Mouse (Mus musculus): ENCODE results near the gene Dnajb8.

The Dnajb8 gene

DNA sequence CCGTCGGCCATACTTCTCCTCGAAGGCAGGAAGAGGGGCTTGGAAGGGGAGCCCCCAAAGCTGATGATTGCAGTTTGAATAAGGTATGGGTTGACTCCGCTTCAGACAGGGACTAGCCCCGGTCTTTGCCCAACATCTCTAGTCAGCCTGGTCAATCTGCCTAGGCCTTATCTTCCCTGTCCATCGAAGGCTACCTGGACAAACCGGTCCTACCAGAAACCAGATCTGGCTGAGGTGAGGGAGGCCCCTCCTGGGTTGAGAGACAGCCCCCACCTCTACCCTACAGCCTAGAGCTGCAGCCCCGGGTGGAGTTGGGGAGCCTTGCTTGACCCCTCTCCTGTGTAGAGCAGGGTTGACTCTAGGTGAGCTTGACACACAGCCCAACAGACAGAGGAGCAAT lies 11.9 kb downstream of the Dnajb8 start:
- no peak for TF ChIP-seq GATA4 (IDR thresholded peaks at IDR 0.05; ENCODE audit: insufficient replicate concordance, low read length)

DNA sequence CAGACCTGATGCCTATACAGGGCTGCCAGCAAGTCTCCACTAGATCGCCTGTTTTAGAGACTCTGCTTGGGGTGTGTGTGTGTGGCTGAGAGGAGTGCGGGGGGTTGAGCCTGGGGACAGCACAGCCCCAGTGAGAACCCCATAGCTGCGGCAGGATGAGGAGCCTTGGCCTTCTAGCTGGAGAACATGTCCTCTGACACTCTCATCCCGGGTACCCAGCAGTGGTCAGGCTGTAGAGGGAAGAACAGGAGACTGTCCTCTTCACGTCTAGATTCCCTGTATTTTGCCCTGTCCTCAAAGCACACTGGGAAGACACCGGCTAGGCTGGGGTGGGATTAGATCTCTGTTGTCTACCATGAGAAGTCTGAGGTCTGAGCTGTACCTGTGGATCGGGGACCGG lies 13.4 kb downstream of the Dnajb8 start:
- no peak for TF ChIP-seq GATA4 (IDR thresholded peaks at IDR 0.05; ENCODE audit: insufficient replicate concordance, low read length)

DNA sequence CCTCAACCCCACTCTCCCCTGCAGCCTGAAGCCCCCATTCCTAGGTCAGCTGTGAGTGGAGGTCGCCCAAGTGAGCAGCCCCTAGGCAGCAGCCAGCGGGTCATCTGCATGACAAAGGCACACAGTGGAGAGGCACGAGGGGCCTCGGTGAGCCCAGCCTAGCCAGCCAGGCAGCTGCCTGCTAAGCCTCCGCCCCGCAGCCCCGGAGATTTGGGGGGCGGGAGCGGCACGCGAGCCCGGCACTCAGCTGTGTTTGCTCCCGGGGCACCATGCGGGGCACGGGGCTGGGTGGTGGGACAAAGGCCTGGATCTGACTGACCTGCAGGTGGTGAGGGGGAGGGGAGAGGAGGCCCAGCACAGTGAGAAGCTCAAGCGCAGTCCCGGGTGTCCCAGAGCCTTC lies 13.9 kb downstream of the Dnajb8 start:
- no peak for TF ChIP-seq GATA4 (IDR thresholded peaks at IDR 0.05; ENCODE audit: insufficient replicate concordance, low read length)

DNA sequence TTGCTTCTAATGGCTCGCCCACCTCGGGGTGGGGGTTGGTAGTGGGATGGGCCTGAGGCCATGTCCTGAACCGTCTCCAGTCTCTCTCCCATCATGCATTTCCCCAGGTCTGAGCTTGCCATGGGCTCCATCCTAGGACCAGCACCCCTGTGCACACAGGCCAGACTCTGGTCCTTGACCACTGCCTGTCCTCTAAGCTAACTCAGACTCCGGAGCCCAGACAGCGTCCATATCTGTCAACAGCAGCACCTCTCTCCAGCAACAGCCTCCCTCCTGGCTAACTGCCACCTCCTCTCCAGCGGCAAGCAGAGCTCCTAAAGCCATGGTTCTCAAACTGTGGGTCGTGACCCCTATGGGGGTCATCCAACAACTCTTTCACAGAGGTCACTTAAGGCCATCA lies 14.4 kb downstream of the Dnajb8 start:
- TF ChIP-seq GATA4 (IDR thresholded peaks at IDR 0.05; ENCODE audit: insufficient replicate concordance, low read length), result no peak

DNA sequence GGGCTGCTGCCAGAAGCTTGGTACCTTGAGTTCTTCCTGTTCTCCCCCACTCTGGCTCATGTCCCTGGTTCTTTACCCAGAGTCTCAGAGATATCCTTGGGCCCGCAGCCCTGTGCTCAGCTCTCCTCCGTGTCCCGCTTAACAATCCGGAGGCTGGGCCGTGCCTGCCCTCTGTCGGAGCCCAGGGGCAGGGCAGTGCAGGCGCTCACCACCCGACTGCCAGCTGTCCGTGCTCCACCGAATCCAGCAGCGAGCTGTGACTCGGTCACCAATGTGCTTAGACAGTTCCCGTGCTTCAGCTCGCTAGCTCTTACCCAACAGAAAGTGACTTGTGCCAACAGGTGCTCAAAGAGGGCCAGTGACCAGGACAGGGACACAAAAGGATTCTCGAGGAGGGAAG lies 20.5 kb downstream of the Dnajb8 start:
- TF ChIP-seq GATA4 (IDR thresholded peaks at IDR 0.05; ENCODE audit: insufficient replicate concordance, low read length), result no peak

DNA sequence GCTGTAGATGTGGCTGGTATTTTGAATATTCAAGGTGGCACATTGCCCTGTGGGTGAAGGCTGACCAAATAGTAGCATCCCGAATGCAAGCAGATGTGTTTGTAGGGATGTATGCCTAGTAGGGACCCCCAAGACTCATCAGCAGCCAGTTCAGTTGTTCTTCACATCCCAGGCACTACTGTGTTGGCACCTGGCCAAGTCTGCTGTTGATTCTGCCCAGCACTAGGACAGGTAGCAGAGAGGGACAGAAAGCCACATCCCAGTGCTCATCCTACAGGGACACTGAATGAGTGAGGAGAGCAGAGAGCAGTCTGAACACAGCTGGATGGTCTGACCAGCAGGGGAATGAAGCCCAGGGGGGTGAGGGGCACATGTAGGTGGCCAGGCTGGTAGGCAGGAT lies 27.2 kb downstream of the Dnajb8 start:
- no peak for TF ChIP-seq GATA4 (IDR thresholded peaks at IDR 0.05; ENCODE audit: insufficient replicate concordance, low read length)

DNA sequence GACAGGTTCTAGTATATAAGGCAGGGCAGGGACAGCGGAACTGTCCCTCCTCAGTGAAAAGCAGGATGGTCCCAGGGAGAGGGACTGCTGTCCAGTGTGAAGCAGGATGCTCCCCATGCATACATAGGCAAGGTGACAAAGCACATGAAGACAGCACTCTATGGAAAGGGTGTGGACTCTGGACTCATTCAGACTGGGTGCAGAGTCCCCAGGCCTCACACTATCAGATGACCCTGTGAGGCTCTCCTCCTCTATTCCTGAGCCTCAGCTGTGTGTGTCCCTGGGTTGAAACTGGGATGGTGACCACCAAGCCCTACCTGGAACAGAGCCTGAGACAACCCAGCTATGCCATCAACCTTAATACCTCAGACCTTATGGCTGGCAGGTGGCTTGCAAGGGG lies 29.3 kb downstream of the Dnajb8 start:
- TF ChIP-seq GATA4 (IDR thresholded peaks at IDR 0.05; ENCODE audit: insufficient replicate concordance, low read length), result no peak

DNA sequence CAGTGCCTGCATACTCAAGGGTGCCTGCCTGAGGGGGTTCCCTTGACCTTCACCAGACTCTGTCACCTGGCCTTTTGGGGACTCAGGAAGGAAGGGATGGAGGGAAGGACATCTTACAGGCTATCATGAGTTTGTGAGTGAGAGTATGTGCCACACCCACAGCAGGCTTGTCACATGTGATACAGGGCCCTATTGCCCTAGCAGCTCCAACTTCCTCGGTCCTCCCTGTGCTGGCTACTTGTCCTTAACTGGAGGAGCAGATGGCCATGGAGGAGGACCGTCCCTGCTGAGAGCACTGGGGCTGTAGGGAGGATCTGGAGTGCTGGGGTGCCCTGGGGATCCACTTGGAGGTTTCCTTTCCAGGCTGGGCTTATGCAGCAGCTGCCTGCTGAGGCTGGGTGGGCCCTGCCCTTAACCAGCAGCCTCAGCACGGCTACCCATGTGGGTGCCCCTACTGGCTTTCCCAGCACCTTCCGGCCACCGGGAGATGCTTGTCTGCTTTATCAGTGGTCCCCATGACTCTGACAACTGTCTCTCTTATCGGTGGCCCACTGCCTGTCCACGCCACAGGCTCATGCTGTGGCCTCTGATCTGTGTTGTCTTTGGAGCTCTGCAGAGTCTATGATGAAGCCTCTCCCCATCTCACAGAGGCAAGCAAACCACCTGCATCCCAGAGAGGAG lies 29.9 kb downstream of the Dnajb8 start:
- no peak for TF ChIP-seq GATA4 (IDR thresholded peaks at IDR 0.05; ENCODE audit: insufficient replicate concordance, low read length)

DNA sequence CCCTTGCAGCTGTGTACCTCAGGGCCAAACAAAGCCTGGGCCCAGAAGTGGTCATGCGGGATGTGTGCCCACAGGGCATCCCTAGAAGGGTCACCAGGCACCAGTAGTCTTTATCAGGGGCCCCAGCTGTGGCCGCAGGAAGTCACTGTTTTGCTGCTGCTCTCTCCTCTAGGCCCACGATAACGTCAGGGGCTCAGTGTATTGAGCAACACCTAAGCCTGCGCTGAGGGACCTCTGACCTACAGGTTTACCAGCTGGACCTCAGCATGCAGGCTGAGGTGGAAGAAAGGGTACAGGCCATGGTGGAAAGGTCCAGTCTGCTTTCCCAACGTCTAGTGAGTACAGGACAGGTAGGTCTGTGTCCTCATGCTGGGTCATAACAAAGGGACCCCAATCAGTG lies 32.0 kb downstream of the Dnajb8 start:
- no peak for TF ChIP-seq GATA4 (IDR thresholded peaks at IDR 0.05; ENCODE audit: insufficient replicate concordance, low read length)

DNA sequence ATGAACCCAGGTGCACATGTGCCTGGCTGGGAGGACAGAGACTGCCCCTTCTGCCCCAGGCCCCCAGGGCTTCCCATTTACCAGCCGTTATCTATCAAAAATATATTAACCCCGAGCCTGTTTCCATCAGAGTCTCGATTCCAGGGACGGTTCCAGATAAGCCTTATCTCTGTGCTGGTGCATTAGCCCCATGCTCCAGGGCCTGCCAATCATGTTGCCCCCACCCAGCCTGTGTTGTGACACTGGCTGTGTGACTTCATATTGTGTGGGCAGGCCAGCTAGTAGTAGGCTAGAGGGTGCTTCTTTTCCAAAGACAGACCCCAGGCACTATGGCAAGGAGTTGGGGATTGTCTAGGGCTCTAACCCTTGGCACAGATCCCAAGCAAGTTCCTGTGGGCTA lies 33.4 kb downstream of the Dnajb8 start:
- no peak for TF ChIP-seq GATA4 (IDR thresholded peaks at IDR 0.05; ENCODE audit: insufficient replicate concordance, low read length)

DNA sequence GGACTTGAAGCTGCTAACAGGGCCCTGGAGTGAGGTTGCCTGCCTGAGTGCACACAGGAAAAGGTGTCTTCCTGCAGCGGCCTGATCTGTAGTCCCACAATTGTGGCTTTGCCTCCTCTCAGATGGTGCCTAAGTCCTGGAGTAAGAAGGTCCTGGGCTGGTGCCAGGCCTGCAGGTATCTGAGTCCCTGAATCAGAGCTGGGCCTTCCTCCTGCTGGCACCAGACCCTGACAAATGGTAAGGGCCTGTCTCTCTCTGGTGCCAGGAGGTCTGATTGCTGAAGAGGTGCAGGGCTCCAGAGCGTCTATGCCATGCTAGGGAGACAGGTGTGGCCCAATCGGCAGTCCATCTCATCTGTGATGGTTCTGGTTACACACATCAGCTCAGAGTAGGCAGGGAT lies 37.6 kb downstream of the Dnajb8 start:
- no peak for TF ChIP-seq GATA4 (IDR thresholded peaks at IDR 0.05; ENCODE audit: insufficient replicate concordance, low read length)

DNA sequence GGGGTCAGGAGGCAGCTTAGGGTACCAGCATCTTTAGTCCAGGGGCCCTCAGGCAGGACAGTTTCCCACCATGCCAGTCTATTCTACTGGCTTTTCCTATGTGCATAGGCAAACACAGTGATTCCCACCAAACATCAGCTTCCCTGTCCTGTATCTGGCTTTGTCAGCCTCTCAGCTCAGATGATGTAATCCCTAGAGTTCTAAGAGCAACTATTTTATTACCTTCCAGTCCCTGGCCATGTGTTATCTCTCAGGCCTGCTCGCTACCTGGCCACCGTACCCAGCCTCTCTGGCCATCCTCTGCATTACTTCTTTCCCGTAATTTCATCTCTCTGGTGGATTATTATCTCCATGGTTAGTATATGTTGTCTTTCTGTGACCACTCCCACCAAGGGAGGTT lies 38.6 kb downstream of the Dnajb8 start:
- TF ChIP-seq GATA4 (IDR thresholded peaks at IDR 0.05; ENCODE audit: insufficient replicate concordance, low read length), result no peak

DNA sequence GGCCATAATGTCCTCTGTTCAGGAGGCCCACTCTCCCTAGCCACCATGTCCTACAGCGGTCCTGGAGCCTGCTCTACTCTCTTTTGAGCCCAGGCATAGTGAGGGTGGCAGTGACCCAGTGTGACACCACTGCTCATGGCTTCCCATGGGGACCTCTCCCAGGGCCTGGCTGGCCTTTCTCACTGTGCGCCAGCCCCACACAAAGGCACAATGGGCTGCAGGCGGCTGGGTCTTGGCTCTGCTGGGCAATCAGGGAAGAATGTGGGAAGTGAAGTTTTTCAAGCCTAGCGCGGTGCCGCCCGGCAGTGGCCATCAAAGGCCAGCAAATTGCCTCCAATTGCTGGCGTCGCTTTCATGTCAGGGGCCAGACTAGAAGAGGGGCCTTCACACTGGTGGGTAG lies 40.1 kb downstream of the Dnajb8 start:
- no peak for TF ChIP-seq GATA4 (IDR thresholded peaks at IDR 0.05; ENCODE audit: insufficient replicate concordance, low read length)

DNA sequence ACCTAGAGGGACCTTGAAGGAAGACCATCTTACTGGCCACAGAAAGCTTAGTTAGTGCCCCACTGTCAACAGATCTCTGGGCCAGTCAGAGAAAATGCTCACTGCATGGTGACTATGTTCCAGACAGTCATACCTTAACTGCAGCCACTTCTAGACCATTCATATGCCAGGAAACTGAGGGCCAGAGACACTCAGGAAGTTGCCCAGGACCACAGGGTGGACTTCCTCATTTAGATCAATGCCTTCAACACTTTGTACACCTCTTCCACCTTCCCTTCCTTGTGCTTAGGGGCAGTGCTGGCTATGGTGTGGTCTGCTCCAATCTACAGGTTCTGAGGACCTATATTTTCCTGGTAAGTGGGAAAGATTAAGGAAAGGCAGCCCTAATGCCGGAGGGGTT lies 43.3 kb downstream of the Dnajb8 start:
- no peak for TF ChIP-seq GATA4 (IDR thresholded peaks at IDR 0.05; ENCODE audit: insufficient replicate concordance, low read length)

DNA sequence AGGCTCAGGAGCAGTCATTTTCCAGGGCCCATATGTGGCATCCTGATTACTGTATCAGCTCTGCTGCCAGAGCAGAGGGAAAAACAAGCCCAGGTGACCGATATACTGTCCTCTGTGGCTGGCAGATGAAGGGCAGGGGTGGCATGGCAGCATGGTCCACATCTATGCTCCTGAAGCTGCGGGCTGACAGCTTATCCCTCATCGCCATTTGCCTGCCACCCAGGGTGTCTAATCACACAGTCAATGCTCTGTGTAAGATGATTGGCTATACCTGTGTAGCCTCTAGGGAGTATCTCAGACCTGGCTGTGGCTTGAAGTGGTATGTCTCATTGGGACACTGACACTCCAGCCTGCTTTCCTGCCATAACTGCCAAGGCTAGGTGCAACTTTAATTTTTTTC lies 44.0 kb downstream of the Dnajb8 start:
- no peak for TF ChIP-seq GATA4 (IDR thresholded peaks at IDR 0.05; ENCODE audit: insufficient replicate concordance, low read length)

DNA sequence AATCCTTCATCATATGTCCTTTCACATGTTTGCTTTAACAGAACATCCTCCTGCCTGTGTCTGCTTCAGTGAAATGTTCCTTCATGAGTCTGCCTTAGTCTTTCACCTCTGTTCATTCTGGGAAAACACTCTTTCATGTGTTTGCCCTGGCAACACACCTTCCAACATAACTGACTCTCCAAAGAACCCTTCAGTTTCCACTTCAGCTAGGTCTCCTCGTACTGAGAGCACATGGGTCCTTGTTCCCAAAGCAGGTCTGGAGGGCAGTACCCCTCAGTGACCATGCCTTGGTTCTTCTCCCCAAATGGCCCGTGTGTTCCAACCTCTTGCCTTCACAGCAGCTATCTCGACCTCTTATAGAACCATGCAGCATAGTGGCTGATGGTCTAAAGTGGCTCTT lies 45.0 kb downstream of the Dnajb8 start:
- no peak for TF ChIP-seq GATA4 (IDR thresholded peaks at IDR 0.05; ENCODE audit: insufficient replicate concordance, low read length)

DNA sequence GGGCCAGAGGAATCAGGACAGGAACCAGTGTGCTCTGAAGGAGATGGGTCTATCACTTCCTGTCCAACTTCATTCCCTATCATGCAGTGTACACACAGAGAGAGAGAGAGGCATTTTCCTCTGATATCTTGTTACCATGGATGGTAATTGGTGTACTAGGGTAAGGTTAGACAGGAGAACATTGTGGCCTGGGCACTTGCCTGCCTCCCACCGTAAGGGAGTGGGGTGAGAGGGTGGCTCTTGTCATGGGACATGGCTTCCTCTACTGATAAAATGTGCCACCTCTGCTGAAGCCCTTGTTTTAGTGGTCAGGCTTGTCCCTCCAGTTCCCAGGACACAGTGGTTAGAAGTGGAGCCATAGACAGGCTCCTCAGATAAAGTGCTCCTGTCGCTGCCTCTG lies 45.9 kb downstream of the Dnajb8 start:
- TF ChIP-seq GATA4 (IDR thresholded peaks at IDR 0.05; ENCODE audit: insufficient replicate concordance, low read length), result no peak

All from liver, adult (tissue).